Mouse (Mus musculus): ENCODE results near the gene Slc39a5. TPM values are rescaled to one million over a fixed set of nuclear protein-coding genes. Genes with fewer than 3 reads are reported as not detected.

The Slc39a5 gene
- total RNA-seq, 2 experiments from 2014 or later = not detected

DNA sequence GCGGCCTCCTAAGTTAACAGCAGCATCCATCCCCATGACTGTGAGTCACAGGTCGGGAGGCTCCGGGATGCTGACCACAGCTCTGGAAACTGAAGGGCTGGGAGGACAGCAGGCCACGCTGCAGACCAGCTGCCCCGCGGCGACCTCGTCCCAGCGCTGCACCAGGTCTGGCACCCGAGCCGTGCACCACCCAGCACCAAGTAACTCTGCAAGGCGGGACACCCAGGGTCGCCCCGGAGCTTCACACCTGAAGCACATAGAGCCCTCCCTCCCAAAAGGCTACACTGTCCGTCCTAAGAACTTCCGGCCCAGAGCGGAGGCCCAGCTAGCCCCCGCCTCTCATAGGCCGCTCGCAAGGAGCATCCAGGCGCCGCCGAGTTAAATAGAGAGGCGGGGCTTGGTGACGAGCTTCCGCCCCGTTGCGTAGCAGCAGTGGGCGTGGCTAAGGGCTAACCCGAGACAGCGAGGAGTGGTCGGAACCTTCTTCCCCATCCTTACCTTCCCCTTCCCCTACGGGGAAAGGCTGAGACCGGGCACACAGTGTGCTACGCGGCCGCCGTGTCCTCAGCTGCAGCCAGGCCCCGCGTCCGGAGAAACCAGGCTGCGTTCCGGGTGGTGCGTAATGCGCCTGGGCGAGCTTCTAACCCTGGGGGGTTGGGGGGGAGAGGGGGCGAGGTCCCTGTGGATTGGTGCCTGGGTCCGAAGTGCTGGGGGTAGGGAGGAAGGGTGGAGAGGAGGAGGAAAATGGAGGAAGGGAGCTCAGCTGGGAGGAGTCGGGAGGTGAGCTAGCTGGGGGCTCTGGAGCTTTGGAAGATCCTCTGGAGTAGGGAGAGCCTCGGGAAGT lies 10.4 kb upstream of the Slc39a5 start, which contains the start of the genes Nabp2 and Rnf41:
Nabp2 (minus strand) TSS at position 282 of the 844 bp plus-strand sequence.
Rnf41 (plus strand) TSS at position 447 of the 844 bp plus-strand sequence.
- peak; percentile 96 for DNase-seq
- intact Hi-C loops (cut with DNase I; ENCODE audit: low total_unique reads) = no loop called here

DNA sequence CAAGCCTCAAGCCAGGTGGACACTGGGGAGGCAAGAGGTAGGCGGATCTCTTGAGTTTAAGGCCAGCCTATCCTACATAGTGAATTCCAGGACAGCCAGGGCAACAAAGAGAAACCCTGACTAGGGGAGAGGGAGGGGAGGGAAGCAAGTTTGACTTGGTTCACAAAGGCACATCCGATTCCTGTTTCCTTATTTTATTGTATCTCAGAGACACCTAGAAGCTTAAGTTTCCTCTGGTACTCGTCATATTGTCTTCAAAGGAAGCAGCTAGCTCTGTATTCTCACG lies 9.5 kb upstream of the Slc39a5 start:
- no peak for DNase-seq
- intact Hi-C loops (cut with DNase I; ENCODE audit: low total_unique reads) = no loop called here

DNA sequence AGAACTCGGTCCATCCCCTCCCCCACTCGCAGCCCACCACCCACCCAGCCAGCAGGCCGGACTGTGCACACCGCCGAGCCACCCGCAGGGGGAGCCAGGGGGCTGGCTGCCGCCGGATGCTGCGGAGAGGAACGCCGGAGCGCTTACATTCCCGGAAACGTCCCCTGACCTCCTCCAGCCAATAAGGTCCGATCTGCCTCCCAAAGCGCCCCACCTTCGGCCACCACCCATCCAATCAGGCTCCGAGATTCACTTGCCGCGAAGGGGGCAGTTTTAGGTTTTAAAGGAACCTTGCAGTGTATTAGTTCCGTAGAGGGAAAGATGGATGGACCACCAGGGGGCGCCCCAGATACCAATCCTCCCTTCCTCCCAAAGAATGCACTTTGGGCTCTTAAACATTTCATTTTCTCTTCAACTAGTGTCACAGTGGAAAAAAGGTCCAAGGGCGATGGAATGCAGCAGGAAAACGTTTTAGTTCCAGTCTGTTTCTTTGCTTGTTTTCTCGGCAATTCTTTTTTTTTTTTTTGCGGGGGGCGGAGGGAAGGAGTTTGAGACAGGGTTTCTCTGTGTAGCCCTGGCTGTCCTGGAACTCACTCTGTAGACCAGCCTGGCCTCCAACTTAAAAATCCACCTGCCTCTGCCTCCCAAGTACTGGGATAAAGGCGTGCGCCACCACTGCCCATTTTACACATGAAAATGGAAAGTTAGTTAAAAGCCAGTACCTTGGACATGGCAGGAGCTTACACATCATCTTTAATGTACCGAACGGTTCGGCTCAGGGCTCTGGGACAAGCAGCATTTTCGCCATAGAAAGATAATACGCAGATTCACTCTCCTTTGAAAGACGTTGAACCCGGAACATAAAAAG lies 8.9 kb upstream of the Slc39a5 start:
- intact Hi-C loops (cut with DNase I; ENCODE audit: low total_unique reads) = loop anchor here (2.0 kb wide), 1 partner anchor 45 kb away; no protein-coding TSS in a partner anchor
- DNase-seq = peak; percentile 97

DNA sequence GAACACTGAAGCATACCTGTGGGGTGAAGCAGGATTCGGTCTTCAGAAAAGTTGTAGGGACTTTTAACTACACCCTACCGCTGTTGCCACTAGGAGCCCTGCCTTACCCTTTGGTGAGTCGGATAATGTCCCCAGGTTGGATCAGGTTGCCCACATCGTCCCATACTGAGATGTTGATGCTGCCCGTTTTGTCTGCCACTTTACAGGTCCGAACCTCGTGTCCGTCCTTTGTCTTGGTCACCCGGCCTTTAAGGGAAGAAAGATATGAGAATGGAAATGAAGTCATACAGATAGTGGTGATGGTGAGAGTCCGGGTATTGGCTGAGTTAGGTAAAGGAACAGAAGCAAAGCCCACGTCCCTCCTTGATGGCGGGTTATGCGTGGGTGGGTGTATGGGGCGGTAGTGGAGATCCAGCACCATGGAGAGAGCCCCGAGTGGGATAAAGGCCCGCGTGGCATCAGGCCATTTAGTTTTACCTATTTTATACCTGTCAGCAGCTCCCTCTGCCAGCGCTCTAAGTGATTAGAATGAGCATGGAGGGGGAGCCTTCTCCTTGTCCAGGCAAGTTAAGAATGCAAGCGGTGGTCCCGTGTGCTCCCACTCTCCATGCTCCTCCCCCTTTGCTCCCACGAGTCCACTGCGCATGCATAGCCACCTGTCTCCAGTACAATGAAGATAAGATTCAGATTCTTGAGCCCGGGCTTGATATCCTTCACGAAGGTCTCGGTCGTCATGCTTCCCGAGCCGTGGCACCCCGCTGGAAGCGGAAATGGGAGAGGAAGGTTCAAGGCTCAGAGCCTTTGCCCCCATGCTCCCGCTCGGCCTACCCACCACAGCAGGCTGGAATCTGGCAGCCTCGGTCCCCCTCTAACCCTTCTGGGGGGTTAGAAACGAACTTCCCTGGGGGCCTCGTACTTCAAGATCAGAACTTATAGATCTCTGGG lies 7.8 kb upstream of the Slc39a5 start:
- intact Hi-C loops (cut with DNase I; ENCODE audit: low total_unique reads) = loop anchor here (2.0 kb wide), 1 partner anchor 46 kb away; no protein-coding TSS in a partner anchor
- no peak for DNase-seq

DNA sequence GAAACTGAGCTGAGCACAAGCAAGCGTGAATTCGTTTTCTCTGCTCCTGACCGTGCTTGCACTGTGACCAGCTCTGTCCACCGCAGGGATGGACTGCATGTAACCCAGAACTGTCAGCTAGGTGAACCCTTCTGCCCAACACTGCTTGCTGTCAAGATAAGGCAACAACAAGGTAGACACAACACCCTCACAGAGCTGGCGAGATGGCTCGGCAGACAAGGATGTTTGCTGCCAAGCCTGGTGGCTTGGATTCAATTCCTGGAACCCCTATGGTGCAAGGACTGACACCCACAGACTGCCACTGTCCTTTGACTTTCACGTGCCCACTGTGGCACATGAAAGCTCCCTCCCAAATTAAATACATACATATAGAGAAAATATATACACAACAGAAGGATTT lies 2.9 kb upstream of the Slc39a5 start:
- DNase-seq = no peak

DNA sequence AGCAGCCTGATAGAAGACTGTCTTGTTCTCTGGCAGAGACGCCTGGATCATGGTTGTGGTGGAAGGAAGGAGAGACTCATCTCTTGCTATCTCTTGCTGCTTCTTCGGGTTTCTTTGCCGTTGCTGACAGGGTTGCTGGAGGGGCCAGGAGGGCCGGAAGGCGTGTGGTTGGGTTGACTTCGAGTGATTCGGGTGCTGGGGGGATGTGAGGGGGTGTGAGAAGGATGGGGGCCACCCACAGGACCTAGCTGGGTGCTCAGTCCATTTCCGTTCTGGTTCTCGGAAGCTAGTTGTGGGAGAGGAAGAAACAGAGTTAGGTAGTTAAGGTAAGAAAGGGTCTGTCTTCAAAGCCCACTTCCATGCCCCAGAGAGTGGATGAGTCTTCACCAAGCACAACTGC lies 609 bp upstream of the Slc39a5 start:
- intact Hi-C loops (cut with DNase I; ENCODE audit: low total_unique reads) = no loop called here
- no peak for DNase-seq

More for the DNA sequence above, 2.9 kb upstream of the Slc39a5 start:
- intact Hi-C loops (cut with DNase I; ENCODE audit: low total_unique reads) = no loop called here

DNA sequence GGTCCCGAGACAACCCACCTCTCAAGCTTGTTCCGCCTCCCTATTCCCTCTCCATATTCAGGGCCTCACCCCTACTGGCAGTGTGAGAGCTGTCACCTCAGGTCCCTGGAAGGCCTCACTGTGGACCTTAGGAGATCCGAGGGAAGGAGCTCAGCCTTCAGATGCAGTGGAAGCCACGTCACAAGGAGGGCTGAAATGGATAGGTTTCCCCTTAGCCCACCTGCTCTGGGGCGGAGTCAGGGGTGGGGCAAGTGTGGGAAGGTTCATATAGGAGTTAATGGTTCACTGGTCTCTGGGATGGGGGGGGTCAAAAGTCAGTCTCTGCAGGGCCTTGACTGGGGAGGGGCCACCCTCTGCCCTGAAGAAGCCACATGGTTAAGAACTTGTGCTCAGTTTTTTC lies 691 bp downstream of the Slc39a5 start:
- no peak for DNase-seq
- intact Hi-C loops (cut with DNase I; ENCODE audit: low total_unique reads) = no loop called here

DNA sequence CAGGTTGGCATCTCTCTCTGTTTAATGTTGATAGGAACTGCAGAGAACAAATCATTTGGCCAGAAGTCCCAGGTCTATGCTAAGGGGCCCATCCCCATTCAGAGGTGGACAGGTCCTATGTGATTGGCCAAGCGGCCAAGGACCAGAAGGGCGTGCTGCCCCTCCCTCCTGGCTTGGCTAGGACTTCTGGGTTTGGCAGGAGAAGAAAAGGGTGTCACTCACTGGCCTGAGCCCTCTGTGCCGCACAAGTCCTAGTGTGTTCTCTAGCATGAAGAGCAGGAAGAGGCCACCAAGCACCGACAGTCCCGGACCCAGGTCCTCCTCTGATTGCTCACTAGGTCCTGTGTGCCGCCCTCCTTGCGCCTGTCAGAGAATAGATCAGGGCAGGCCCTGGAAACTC lies 3.6 kb downstream of the Slc39a5 start:
- no peak for DNase-seq
- intact Hi-C loops (cut with DNase I; ENCODE audit: low total_unique reads) = no loop called here

DNA sequence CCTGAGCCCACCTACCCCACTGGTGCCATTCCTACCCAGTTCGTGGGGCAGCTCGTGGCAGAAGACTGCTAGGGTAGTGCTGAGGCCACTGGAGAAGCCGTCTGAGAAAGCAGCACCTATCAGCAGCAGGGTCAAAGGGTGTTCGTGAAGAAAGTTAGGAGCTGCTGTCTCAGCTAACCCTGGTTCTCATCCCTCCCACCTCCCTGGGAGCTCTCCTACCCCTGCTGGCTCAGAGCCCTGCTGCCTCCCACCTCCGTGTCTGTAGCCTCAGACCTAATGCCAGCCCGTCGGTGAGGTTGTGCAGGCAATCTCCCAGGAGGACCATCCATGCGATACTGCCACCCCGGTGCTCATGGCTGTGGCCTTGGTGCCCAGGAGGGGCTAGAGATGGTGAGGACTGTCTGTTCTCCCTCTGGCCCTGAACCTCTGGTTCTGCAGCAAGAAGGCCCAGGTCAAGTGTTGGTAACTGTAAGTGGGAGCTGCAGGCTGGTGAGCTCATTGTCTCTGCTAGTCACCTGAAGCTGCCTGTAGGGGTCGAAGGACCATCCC lies 4.2 kb downstream of the Slc39a5 start:
- intact Hi-C loops (cut with DNase I; ENCODE audit: low total_unique reads) = no loop called here
- no peak for DNase-seq

DNA sequence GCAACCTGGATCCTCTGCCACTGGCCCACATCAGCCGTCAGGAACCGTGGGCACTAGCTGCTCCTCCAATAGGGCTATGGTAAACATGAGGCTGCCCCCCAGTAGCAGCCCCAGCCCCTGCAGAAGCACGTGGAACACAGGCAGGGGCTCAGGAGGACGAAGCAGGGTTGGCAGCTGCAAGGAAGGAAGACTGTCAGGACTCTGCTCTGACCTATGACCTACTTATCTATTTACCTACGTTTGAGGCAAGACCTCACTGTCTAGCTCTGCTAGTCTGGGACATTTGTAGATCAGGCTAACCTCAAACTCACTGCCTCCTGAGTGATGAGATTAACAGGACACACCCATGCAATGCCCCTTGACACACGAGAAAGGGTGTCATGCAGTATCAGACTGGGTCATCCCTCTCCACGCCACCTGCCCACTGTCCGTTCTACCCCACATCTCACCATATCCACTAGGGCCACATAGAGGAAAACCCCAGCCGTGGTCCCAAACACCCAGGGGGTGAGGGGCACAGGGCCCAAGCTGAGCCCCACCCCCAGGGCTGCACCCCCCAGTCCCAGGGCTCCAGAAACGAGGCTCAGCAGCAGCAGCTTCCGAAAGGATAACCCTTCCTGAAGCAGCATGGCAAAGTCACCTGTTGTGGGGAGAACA lies 4.9 kb downstream of the Slc39a5 start:
- no peak for DNase-seq
- intact Hi-C loops (cut with DNase I; ENCODE audit: low total_unique reads) = no loop called here

DNA sequence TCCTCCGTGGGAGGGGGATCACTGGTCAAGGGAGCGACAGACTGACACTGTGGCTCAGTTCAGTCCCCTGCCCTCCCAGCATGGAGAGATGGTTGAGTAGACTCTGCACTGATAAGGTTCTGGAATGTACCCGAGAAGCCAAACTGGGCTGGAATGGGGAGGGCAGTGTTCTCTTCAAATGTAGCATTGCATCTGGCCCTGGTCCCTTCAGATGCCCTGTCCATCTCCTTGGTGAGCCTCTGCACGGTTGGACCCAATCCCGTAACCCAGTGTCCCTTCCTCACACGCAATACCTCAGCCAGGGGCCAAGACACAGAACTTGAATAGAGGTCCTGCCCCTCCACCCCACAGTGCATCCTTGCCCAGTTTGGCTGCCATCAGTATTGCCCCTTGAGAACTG lies 9.2 kb downstream of the Slc39a5 start:
- intact Hi-C loops (cut with DNase I; ENCODE audit: low total_unique reads) = no loop called here
- DNase-seq = no peak

DNA sequence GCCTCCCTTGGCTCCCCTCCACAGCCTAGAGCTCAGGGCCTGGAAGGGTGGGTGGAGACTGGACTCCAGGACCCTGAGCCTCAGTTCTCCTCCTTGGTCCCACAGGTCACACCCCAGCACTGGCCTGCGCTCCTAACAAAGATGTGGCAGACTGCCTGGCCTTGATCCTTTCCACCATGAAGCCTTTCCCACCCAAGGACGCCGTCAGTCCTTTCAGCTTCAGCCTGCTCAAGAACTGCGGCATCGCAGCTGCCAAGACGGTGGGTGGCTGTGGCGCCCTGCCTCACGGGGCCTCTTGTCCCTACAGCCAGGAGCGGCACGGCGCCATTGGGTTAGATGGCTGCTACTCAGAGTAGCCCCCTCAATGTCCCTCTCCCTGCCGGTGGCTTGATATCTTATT lies 10.7 kb downstream of the Slc39a5 start:
- no peak for DNase-seq
- intact Hi-C loops (cut with DNase I; ENCODE audit: low total_unique reads) = no loop called here

DNA sequence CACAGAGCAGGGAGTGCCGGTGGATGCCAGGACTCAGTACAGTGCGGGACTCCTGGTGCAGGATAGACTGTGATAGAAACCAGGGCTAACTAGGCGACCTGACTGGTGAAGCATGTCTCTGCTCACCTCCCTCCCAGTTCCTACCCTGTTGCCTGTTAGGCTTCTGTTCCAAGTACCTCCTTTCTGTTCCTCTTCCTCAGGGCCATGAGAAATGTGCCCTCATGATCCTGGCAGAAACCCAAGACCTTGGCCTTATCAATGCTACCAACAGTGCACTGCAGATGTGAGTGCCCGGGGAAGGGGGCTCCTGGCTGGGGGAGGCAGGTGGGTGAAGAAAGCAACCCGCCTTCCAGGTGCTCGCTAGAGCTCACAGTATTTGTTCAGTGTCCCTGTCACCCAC lies 11.5 kb downstream of the Slc39a5 start:
- intact Hi-C loops (cut with DNase I; ENCODE audit: low total_unique reads) = no loop called here
- no peak for DNase-seq

DNA sequence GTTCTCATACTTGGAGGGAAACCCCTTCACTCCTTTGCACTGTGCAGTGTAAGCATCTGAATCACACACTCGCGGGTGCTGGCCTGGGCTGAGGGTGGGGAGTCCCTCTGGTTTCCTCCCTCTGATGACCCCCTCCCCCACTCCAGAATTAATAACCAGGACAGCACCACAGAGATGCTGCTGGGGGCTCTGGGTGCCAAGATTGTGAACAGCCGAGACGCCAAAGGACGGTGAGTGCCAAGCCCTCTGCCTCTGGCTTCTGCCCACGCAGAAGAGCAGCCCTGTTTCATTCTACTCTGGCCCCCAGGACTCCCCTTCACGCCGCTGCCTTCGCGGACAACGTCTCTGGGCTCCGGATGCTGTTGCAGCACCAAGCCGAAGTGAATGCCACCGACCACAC lies 12.1 kb downstream of the Slc39a5 start:
- no peak for DNase-seq
- intact Hi-C loops (cut with DNase I; ENCODE audit: low total_unique reads) = no loop called here

DNA sequence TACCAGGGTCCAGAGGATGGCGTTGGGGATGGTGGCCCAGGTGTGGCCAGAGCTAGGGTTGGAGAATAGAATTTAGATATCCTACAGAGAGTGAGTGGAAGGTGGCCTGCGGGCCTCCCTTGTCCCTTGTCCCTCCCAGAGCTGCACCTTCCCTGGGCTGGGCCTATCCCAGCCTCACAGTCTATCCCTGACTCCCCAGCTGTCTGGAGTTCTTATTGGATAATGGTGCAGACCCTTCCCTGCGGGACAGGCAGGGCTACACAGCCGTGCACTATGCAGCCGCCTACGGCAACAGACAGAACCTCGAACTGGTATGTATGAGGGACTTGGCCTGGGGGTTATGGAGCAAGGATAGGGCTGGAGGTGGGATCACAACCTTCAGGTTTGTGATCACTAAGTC lies 15.1 kb downstream of the Slc39a5 start:
- DNase-seq = no peak
- intact Hi-C loops (cut with DNase I; ENCODE audit: low total_unique reads) = no loop called here

DNA sequence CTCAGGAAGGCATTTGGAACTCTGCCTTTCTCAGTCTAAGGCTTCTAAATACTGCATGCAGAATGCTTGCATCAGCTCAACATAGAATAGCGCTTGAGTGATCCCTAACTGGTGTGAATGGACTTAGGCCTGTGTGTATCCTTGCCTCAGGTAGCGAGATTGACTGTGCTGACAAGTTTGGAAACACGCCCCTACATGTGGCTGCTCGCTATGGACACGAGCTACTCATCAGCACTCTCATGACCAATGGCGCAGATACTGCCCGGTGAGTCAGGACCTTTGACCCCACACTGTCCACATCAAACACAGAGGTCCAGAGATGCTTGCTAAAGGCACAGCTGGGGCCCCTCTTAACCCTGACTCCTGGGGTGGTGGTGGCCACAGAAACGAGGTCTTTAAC lies 18.5 kb downstream of the Slc39a5 start:
- intact Hi-C loops (cut with DNase I; ENCODE audit: low total_unique reads) = no loop called here

DNA sequence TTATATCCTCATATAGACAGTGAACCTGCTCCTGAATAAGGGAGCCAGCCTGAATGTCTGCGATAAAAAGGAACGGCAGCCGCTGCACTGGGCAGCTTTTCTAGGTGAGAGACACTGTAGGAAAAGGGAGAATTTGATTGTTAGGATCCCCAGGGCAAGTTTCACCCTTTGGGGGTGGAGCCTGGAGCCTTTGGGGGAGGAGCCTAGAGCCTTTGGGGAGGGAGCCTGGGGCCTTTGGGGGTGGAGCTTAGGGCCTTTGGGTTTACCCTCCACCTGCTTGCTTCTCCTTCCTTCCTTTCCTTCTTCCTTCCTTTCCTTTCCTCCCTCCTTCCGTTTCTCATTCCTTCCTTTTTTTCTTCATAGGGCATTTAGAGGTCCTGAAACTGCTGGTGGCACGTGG lies 20.5 kb downstream of the Slc39a5 start:
- intact Hi-C loops (cut with DNase I; ENCODE audit: low total_unique reads) = no loop called here
- peak; percentile 6 for DNase-seq

More for the DNA sequence above, 18.5 kb downstream of the Slc39a5 start:
- no peak for DNase-seq

DNA sequence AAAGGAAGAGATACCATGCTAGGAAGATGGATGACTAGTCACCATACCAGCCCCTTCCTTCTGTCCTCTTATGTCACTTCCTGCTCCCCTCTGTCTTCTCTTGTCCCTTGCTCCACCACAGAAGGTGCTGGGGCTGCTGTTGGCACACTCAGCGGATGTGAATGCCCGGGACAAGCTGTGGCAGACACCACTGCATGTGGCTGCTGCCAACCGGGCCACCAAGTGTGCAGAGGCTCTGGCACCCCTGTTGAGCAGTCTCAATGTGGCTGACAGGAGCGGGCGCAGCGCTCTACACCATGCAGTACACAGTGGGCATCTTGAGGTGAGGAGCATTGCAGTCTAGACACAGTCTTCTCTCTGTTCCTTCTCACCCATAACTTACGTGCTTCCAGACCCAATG lies 21.8 kb downstream of the Slc39a5 start:
- peak; percentile 62 for DNase-seq
- intact Hi-C loops (cut with DNase I; ENCODE audit: low total_unique reads) = no loop called here

DNA sequence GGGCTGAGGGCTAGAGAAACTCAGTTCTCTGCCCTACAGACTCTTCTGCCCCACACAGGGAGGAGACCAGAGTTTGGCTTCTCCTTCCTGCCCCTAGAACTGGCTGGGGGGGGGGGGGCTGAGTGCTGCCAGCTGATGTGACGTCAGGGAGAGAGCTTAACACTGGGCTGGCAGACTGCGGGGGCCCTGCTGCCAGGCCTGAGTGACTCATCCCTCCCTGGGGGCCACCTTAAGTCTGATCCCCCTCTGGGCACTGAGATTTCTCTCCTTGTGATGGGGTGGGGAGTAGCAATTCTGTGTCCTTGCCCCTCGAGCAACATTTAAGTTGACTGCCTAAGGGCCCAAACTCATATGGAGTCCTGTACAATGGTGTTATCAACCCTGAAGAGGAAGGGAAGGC lies 22.6 kb downstream of the Slc39a5 start:
- intact Hi-C loops (cut with DNase I; ENCODE audit: low total_unique reads) = no loop called here
- DNase-seq = no peak
